Mouse (Mus musculus) stomach, postnatal 0 days (tissue): ENCODE data around the gene Car1. TPM values are rescaled to one million over a fixed set of nuclear protein-coding genes. Genes with fewer than 3 reads are reported as not detected.

Source experiments
- ATAC-seq: fragments of 200-750 bp; cut with Nextera tagmentation; 2 replicates; pipeline ENCODE4 v1.8.0; 2017; ENCODE audit not compliant: low FRiP score, low TSS enrichment
- DNase-seq: peaks from one replicate; pipeline ENCODE4 v3.0.0-alpha.2; 2016; ENCODE audit warnings: low spot score
- H3K27ac ChIP-seq: fragments of 300-500 bp; sonication (generic); replicated peaks from 2 replicates; pipeline ENCODE4 v1.5.1; 2014; ENCODE audit warnings: mild to moderate bottlenecking, control low read depth
- H3K27me3 ChIP-seq: fragments of 300-500 bp; sonication (generic); 2 replicates; pipeline ENCODE4 v1.6.1; 2014; ENCODE audit warnings: low read length; ENCODE audit not compliant: control insufficient read depth, insufficient read depth
- H3K36me3 ChIP-seq: fragments of 300-500 bp; sonication (generic); 2 replicates; pipeline ENCODE4 v1.6.1; 2014; ENCODE audit warnings: low read length, mixed read lengths; ENCODE audit not compliant: control insufficient read depth, insufficient read depth
- H3K4me1 ChIP-seq: fragments of 300-500 bp; sonication (generic); replicated peaks from 2 replicates; pipeline ENCODE4 v1.6.1; 2014; ENCODE audit warnings: antibody characterized with exemption; ENCODE audit not compliant: control insufficient read depth, insufficient read depth
- H3K4me2 ChIP-seq: fragments of 300-500 bp; sonication (generic); replicated peaks from 2 replicates; pipeline ENCODE4 v1.6.1; 2014; ENCODE audit warnings: low read depth, mild to moderate bottlenecking, control low read depth, moderate library complexity
- H3K4me3 ChIP-seq: fragments of 300-500 bp; sonication (generic); 2 replicates; pipeline ENCODE4 v1.5.1; 2014; ENCODE audit warnings: low read depth, low read length, control low read depth
- H3K9ac ChIP-seq: fragments of 300-500 bp; sonication (generic); 2 replicates; pipeline ENCODE4 v1.6.1; 2014; ENCODE audit warnings: mild to moderate bottlenecking, low read length, control low read depth, mixed read lengths
- H3K9me3 ChIP-seq: fragments of 300-500 bp; sonication (generic); 2 replicates; pipeline ENCODE4 v1.6.1; 2016; ENCODE audit warnings: low read length; ENCODE audit not compliant: control insufficient read depth
- CTCF ChIP-seq: IDR thresholded peaks from 2 replicates; pipeline ENCODE4 v1.5.1; 2016; ENCODE audit warnings: antibody characterized with exemption, low read depth, mild to moderate bottlenecking, moderate library complexity
- EP300 ChIP-seq: optimal IDR thresholded peaks from 2 replicates; pipeline ENCODE3; 2016; ENCODE audit warnings: antibody characterized with exemption
- WGBS: fragments of 180-500 bp; shearing (Covaris S2); extraction: QIAGEN DNeasy Blood & Tissue Kit; methylation state at CpG from one replicate; pipeline ENCODE4 v1.1.7; 2014; 5-methylcytosine and 5-hydroxymethylcytosine counted together
- polyA plus RNA-seq: library from polyadenylated mRNA; unstranded; fragments of >200 nt; fragmentation: Nextera tagmentation; extraction: Ambion mirVana; gene quantifications from 2 replicates; pipeline ENCODE4 v1.2.1, GENCODE M21; 2015

The Car1 gene
- polyA plus RNA-seq, 1 experiment from 2014 or later = 0.10 TPM

- ATAC-seq = no peak
- DNase-seq = no peak
- no peak overlapping the region for H3K4me3 ChIP-seq
- H3K27me3 ChIP-seq = no peaks in the 10 kb centered on the region
- no peaks in the 10 kb centered on the region for H3K9me3 ChIP-seq
- no peaks in the 10 kb centered on the region for H3K4me1 ChIP-seq
- no peak overlapping the region for H3K4me2 ChIP-seq
- no peak for TF ChIP-seq EP300
- no peak for TF ChIP-seq CTCF
- no peaks in the 10 kb centered on the region for H3K36me3 ChIP-seq
- H3K27ac ChIP-seq = no peak overlapping the region
- H3K9ac ChIP-seq = no peak overlapping the region
Observed at GRCm38 (mm10) chr3:14806702-14807101, 1.5 kb downstream of the Car1 start.

- Histone ChIP-seq H3K4me3 (no peak overlapping the region), H3K4me1 (no peaks in the 10 kb centered on the region), H3K9ac (no peak overlapping the region), H3K9me3 (no peaks in the 10 kb centered on the region), H3K27ac (no peak overlapping the region), H3K4me2 (no peak overlapping the region), H3K27me3 (no peaks in the 10 kb centered on the region), H3K36me3 (no peaks in the 10 kb centered on the region)
- DNase-seq (no peak), ATAC-seq (no peak)
- TF ChIP-seq CTCF (no peak), EP300 (no peak)
- 77% methylated on average over 3 of the region's 3 CpGs for WGBS
Observed at GRCm38 (mm10) chr3:14805962-14806361, 2.2 kb downstream of the Car1 start.

- no peak for ATAC-seq
- no peaks in the 10 kb centered on the region for H3K27me3 ChIP-seq
Observed at GRCm38 (mm10) chr3:14804906-14805305, 3.3 kb downstream of the Car1 start.

DNA sequence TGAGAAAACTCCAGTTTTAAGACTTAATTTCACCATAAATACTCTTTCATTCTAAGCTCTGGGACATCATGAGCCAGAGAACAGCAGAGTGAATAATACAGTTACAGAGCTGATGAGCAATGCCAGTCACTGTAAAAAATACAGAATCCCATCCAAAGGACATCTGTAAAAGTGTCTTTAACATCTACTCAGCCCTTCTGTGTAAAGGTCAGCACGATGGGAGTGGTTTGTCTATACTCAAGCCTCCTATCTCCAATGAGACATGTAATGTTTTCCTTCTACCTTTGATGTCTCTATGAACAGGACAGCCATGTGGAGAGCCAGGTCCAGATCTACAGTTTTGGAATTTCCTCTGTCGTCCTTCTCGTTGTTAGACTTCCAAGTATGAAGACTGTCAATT, 11.1 kb downstream of the Car1 start:
- Histone ChIP-seq H3K4me3 (no peak overlapping the region), H3K4me2 (no peak overlapping the region), H3K9ac (no peak overlapping the region), H3K36me3 (no peaks in the 10 kb centered on the region), H3K4me1 (no peaks in the 10 kb centered on the region), H3K27me3 (no peaks in the 10 kb centered on the region), H3K27ac (no peak overlapping the region), H3K9me3 (no peaks in the 10 kb centered on the region)
- 84% methylated on average over 3 of the region's 3 CpGs for WGBS
- no peak for ATAC-seq
- no peak for DNase-seq
- TF ChIP-seq EP300 = no peak
- TF ChIP-seq CTCF = no peak

More at GRCm38 (mm10) chr3:14804906-14805305, 3.3 kb downstream of the Car1 start:
- H3K4me1 ChIP-seq = no peaks in the 10 kb centered on the region
- no peak overlapping the region for H3K27ac ChIP-seq
- no peaks in the 10 kb centered on the region for H3K36me3 ChIP-seq
- H3K4me2 ChIP-seq = no peak overlapping the region
- no peak overlapping the region for H3K4me3 ChIP-seq
- H3K9ac ChIP-seq = no peak overlapping the region
- 54% methylated on average over 6 of the region's 6 CpGs for WGBS
- H3K9me3 ChIP-seq = no peaks in the 10 kb centered on the region
- TF ChIP-seq EP300 (no peak), CTCF (no peak)
- DNase-seq = no peak

- Histone ChIP-seq H3K27ac (no peak overlapping the region), H3K9me3 (no peaks in the 10 kb centered on the region), H3K4me1 (no peaks in the 10 kb centered on the region), H3K4me3 (no peak overlapping the region), H3K27me3 (no peaks in the 10 kb centered on the region), H3K9ac (no peak overlapping the region), H3K36me3 (no peaks in the 10 kb centered on the region), H3K4me2 (no peak overlapping the region)
- ATAC-seq (no peak), DNase-seq (no peak)
- TF ChIP-seq CTCF (no peak), EP300 (no peak)
- WGBS = 86% methylated on average over 4 of the region's 4 CpGs
Observed at GRCm38 (mm10) chr3:14795292-14796020, 12.7 kb downstream of the Car1 start.

DNA sequence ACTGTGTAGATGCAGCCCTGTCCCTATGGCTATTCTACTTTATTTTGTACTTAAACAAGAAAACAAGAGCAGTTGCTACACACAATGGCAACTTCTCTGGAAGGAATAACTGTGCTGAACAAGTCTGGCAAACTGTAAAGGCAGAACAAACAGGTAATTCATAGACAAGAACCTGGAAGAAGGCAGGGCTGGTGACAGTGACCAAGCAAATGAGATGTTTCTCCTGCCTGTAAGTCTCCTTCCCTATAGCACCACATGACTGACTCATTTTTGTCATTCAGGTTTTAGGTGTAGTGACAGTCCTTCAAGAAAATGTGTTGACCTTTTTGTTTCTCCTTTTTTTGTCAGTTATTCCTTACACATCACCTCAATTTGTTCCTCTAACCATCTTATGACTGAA, 16.1 kb downstream of the Car1 start:
- H3K27ac ChIP-seq = no peak overlapping the region
- no peak for TF ChIP-seq CTCF
- TF ChIP-seq EP300 = no peak
- H3K4me2 ChIP-seq = no peak overlapping the region
- H3K9ac ChIP-seq = no peak overlapping the region
- no peaks in the 10 kb centered on the region for H3K27me3 ChIP-seq
- no peaks in the 10 kb centered on the region for H3K9me3 ChIP-seq
- no peak overlapping the region for H3K4me3 ChIP-seq
- no peak for DNase-seq
- H3K36me3 ChIP-seq = no peaks in the 10 kb centered on the region
- no peak for ATAC-seq
- H3K4me1 ChIP-seq = no peaks in the 10 kb centered on the region
